Mouse (Mus musculus): ENCODE data around the gene 6430571L13Rik. TPM values are rescaled to one million over a fixed set of nuclear protein-coding genes. Genes with fewer than 3 reads are reported as not detected.

The 6430571L13Rik gene
- polyA plus RNA-seq, 1 experiment from 2014 or later: 0.28 TPM

- Histone ChIP-seq H3K27ac (no peak overlapping the region), H3K4me3 (replicated peaks) (peak overlapping the region; percentile 58), H3K27me3 (replicated peaks) (peaks cover 77% of the 10 kb centered on the region), H3K4me2 (replicated peaks) (peak overlapping the region; percentile 99), H3K9me3 (no peaks in the 10 kb centered on the region), H3K9ac (no peak overlapping the region), H3K36me3 (no peaks in the 10 kb centered on the region), H3K4me1 (replicated peaks) (peaks cover 9% of the 10 kb centered on the region)
- WGBS: 12% methylated on average over 13 of the region's 13 CpGs
- no peak for ATAC-seq
Observed at GRCm38 (mm10) chr9:107400666-107401285, 60.4 kb downstream of the 6430571L13Rik start.

Other genes starting within 250 kb of the 6430571L13Rik start
- gene Dock3, start 108.7 kb upstream of the 6430571L13Rik start, polyA plus RNA-seq (2015; fragmentation: Nextera tagmentation; extraction: Ambion mirVana): 0.54 and 0.64 TPM in 2 replicates
- 34.8 and 35.4 TPM in 2 replicates for gene Mapkapk3, start 50.7 kb upstream of the 6430571L13Rik start, polyA plus RNA-seq (2015; fragmentation: Nextera tagmentation; extraction: Ambion mirVana)
- gene Cish, start 44.6 kb upstream of the 6430571L13Rik start, polyA plus RNA-seq (2015; fragmentation: Nextera tagmentation; extraction: Ambion mirVana): 16.2 and 16.8 TPM in 2 replicates
- gene Hemk1, start 2.3 kb upstream of the 6430571L13Rik start, polyA plus RNA-seq (2015; fragmentation: Nextera tagmentation; extraction: Ambion mirVana): 9.0 and 11.1 TPM in 2 replicates
- gene Cacna2d2, start 59.0 kb downstream of the 6430571L13Rik start, polyA plus RNA-seq (2015; fragmentation: Nextera tagmentation; extraction: Ambion mirVana): 0.29 and 0.34 TPM in 2 replicates
- 42.2 and 43.0 TPM in 2 replicates for gene Tmem115, start 193.3 kb downstream of the 6430571L13Rik start, polyA plus RNA-seq (2015; fragmentation: Nextera tagmentation; extraction: Ambion mirVana)
- 31.2 and 35.8 TPM in 2 replicates for gene Cyb561d2, start 201.6 kb downstream of the 6430571L13Rik start, polyA plus RNA-seq (2015; fragmentation: Nextera tagmentation; extraction: Ambion mirVana)
- 33.9 and 36.9 TPM in 2 replicates for gene Nprl2, start 201.6 kb downstream of the 6430571L13Rik start, polyA plus RNA-seq (2015; fragmentation: Nextera tagmentation; extraction: Ambion mirVana)
- 0.67 and 0.68 TPM in 2 replicates for gene Zmynd10, start 206.7 kb downstream of the 6430571L13Rik start, polyA plus RNA-seq (2015; fragmentation: Nextera tagmentation; extraction: Ambion mirVana)
- 51.7 and 52.7 TPM in 2 replicates for gene Rassf1, start 211.0 kb downstream of the 6430571L13Rik start, polyA plus RNA-seq (2015; fragmentation: Nextera tagmentation; extraction: Ambion mirVana)
- gene Tusc2, start 222.7 kb downstream of the 6430571L13Rik start, polyA plus RNA-seq (2015; fragmentation: Nextera tagmentation; extraction: Ambion mirVana): 44.2 and 45.0 TPM in 2 replicates
- gene Hyal2, start 227.3 kb downstream of the 6430571L13Rik start, polyA plus RNA-seq (2015; fragmentation: Nextera tagmentation; extraction: Ambion mirVana): 81.0 and 87.9 TPM in 2 replicates
- gene Hyal1, start 236.3 kb downstream of the 6430571L13Rik start, polyA plus RNA-seq (2015; fragmentation: Nextera tagmentation; extraction: Ambion mirVana): 5.9 and 7.4 TPM in 2 replicates
- 15.1 and 19.1 TPM in 2 replicates for gene Naa80, start 238.3 kb downstream of the 6430571L13Rik start, polyA plus RNA-seq (2015; fragmentation: Nextera tagmentation; extraction: Ambion mirVana)
- 0.74 and 0.97 TPM in 2 replicates for gene Hyal3, start 240.2 kb downstream of the 6430571L13Rik start, polyA plus RNA-seq (2015; fragmentation: Nextera tagmentation; extraction: Ambion mirVana)
- 66.4 and 81.9 TPM in 2 replicates for gene Ifrd2, start 247.0 kb downstream of the 6430571L13Rik start, polyA plus RNA-seq (2015; fragmentation: Nextera tagmentation; extraction: Ambion mirVana)

Data from intestine, embryonic 15.5 days (tissue).